Mouse (Mus musculus) embryonic facial prominence, embryonic 15.5 days (tissue): ENCODE measurements at regions not wholly inside any gene's neighbourhood (a gene's known extent, or its start where the extent isn't known, plus 50 kb on each side); places are given as distances from the start of the nearest gene placed in this dataset.
A peak's percentile ranks its signal among the peaks of the same experiment; 100 is the strongest.

Experiments used
- ATAC-seq: fragments of 200-750 bp; cut with Nextera tagmentation; 2 replicates; pipeline ENCODE4 v1.8.0; 2017; ENCODE audit warnings: low read depth, moderate TSS enrichment; ENCODE audit not compliant: insufficient number of reproducible peaks, low FRiP score, low TSS enrichment
- H3K27ac ChIP-seq: fragments of 300-500 bp; sonication (generic); replicated peaks from 2 replicates; pipeline ENCODE4 v1.5.1; 2015; ENCODE audit warnings: mild to moderate bottlenecking, inconsistent platforms
- H3K27me3 ChIP-seq: fragments of 300-500 bp; sonication (generic); 2 replicates; pipeline ENCODE4 v1.6.1; 2015; ENCODE audit warnings: inconsistent platforms
- H3K36me3 ChIP-seq: fragments of 300-500 bp; sonication (generic); 2 replicates; pipeline ENCODE4 v1.6.1; 2015; ENCODE audit warnings: mild to moderate bottlenecking, inconsistent platforms
- H3K4me1 ChIP-seq: fragments of 300-500 bp; sonication (generic); 2 replicates; pipeline ENCODE4 v1.6.1; 2015; ENCODE audit warnings: inconsistent platforms
- H3K4me2 ChIP-seq: fragments of 300-500 bp; sonication (generic); replicated peaks from 2 replicates; pipeline ENCODE4 v1.6.1; 2015; ENCODE audit warnings: mild to moderate bottlenecking, inconsistent platforms
- H3K4me3 ChIP-seq: fragments of 300-500 bp; sonication (generic); replicated peaks from 2 replicates; pipeline ENCODE4 v1.5.1; 2015; ENCODE audit warnings: mild to moderate bottlenecking, inconsistent platforms
- H3K9ac ChIP-seq: fragments of 300-500 bp; sonication (generic); 2 replicates; pipeline ENCODE4 v1.6.1; 2015; ENCODE audit warnings: inconsistent platforms
- H3K9me3 ChIP-seq: fragments of 300-500 bp; sonication (generic); replicated peaks from 2 replicates; pipeline ENCODE4 v1.6.1; 2016; ENCODE audit warnings: inconsistent platforms
- WGBS: fragments of 180-500 bp; shearing (Covaris S2); methylation state at CpG from one replicate; pipeline ENCODE4 v1.1.7; 2015; 5-methylcytosine and 5-hydroxymethylcytosine counted together

DNA sequence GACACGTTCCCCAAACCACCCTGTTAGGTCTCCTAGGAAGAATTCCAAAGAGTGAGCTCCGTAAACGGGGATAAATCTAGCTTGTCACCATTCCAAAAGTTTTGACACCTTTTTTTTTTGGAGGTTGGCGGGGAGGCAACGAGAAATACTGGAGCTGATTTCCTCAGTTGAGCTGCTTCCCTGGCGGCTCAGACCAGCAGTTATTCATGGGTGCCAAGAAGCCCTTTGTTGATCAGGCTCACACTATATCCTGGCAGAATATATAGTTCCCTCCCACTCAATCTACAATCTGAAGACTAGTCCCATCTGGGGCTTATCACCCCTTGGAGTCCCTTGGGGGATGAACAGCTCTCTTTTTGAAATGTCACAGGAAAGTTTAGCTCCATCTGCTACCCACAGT lies 77.5 kb upstream of the Tiam2 start:
- Histone ChIP-seq H3K4me3 (no peak overlapping the region), H3K4me1 (peaks cover 5% of the 10 kb centered on the region; the same call in 1 of the 2 replicates), H3K4me2 (no peak overlapping the region), H3K9me3 (no peaks in the 10 kb centered on the region), H3K27me3 (no peaks in the 10 kb centered on the region), H3K9ac (no peak overlapping the region), H3K27ac (no peak overlapping the region), H3K36me3 (no peaks in the 10 kb centered on the region)
- no peak for ATAC-seq
- WGBS: 73% methylated on average over 6 of the region's 6 CpGs

DNA sequence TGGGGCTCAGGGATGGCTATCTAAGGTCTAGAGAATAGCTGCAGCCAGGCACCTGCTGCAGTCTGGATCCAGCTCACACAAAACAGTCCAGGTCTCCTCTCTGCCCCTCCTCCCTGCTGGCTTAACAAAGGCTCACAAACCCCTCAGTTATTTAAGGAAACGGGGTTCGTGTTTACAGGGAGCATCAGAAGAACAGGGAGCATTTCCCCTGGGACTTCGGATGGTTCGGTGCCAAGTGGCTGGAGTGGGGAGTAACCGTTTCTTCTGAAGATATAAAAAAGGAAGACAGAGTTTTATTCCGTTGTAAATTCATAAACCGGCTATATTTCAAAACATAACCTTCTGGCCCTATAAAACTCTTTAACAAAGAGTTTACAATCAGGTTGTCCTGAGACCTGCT lies 77.1 kb upstream of the Tiam2 start:
- Histone ChIP-seq H3K27ac (no peak overlapping the region), H3K4me3 (no peak overlapping the region), H3K9ac (no peak overlapping the region), H3K27me3 (no peaks in the 10 kb centered on the region), H3K4me1 (peaks cover 5% of the 10 kb centered on the region; the same call in 1 of the 2 replicates), H3K4me2 (no peak overlapping the region), H3K9me3 (no peaks in the 10 kb centered on the region), H3K36me3 (no peaks in the 10 kb centered on the region)
- ATAC-seq: no peak
- 78% methylated on average over 7 of the region's 7 CpGs for WGBS

DNA sequence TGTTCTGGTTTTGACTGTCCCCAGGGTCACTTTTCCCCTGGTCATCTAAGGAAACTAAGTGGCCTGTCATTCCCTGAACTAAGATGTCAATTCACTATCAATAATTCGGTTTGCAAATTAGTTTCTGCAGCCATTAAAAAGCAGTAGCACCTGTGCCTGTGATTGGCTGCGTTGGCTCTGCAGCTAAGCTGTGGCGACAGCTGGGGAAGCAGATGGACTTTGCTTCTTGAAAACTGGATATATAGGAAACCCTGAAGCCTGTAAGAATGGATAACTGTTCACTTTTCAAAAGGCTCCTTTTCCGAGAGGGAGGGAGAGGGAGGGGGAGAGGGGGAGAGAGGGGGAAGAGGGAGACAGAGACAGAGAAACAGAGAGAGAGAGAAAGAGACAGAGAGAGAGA lies 75.2 kb upstream of the Tiam2 start:
- no peaks in the 10 kb centered on the region for H3K27me3 ChIP-seq
- 86% methylated on average over 4 of the region's 4 CpGs for WGBS
- no peak overlapping the region for H3K9ac ChIP-seq
- ATAC-seq: no peak
- H3K36me3 ChIP-seq: 0 out of 2 replicates have a peak, but pooled peaks cover under 1% of the 10 kb centered on the region
- no peak overlapping the region for H3K4me2 ChIP-seq
- no peaks in the 10 kb centered on the region for H3K9me3 ChIP-seq
- H3K4me1 ChIP-seq: peaks cover 5% of the 10 kb centered on the region; the same call in 1 of the 2 replicates
- no peak overlapping the region for H3K4me3 ChIP-seq
- H3K27ac ChIP-seq: no peak overlapping the region

DNA sequence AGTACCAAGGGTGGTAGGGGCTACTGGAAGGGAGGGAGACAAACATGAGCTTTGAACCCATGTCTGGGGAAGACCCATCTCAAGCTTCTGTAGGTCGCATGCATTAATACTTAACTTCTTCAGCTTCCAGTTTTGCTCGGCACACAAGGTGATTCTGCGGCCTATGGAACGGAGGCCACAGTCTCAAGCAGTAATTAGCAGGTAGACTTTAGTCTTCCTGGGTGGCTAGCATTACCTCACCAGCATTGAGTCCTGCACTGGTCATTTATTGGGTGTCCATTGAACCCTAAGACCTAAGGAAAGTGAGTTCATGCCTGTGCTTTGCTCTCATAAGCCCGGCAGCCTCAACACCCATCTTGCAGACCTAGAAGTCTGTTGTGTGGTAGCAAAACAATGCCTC lies 74.4 kb upstream of the Tiam2 start:
- Histone ChIP-seq H3K4me1 (no peaks in the 10 kb centered on the region), H3K36me3 (0 out of 2 replicates have a peak, but pooled peaks cover 4% of the 10 kb centered on the region), H3K9ac (no peak overlapping the region), H3K27me3 (no peaks in the 10 kb centered on the region), H3K9me3 (no peaks in the 10 kb centered on the region), H3K27ac (no peak overlapping the region), H3K4me2 (no peak overlapping the region), H3K4me3 (no peak overlapping the region)
- 89% methylated on average over 5 of the region's 5 CpGs for WGBS
- no peak for ATAC-seq

DNA sequence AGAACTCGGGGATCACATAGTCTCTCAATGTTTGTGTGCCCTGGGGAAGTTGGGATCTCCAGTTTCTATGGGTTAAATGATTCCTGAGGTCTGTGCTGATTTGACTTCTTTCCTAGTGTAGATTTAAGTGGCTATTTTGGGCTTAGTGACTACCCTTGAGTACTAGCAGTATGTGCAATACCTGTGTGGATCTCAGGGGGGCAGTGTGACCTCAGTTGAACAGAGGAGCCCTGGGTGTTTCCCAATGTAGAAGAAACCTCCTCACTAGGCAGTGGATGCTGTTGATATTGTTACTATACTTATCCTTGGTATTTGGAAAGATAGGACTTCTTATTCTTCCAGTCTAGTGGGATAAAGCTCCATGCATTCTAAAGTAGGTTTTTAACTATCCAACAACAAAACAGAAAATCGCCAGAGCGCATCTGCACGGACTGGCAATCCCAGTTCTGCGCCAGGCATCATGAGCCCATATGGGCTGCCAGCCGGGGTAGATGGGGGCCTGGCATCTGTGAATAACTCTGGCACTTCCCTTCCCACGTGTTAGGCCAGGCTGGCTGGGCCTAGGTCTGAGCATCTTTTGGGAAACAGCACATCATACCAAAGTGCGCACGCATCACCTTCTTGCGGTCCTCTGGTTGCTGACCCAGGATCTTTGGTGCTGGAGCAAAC lies 72.7 kb upstream of the Tiam2 start:
- Histone ChIP-seq H3K36me3 (0 out of 2 replicates have a peak, but pooled peaks cover 4% of the 10 kb centered on the region), H3K4me1 (no peaks in the 10 kb centered on the region), H3K4me3 (no peak overlapping the region), H3K9me3 (no peaks in the 10 kb centered on the region), H3K27me3 (no peaks in the 10 kb centered on the region), H3K9ac (no peak overlapping the region), H3K27ac (no peak overlapping the region), H3K4me2 (no peak overlapping the region)
- WGBS: 82% methylated on average over 10 of the region's 10 CpGs
- no peak for ATAC-seq

DNA sequence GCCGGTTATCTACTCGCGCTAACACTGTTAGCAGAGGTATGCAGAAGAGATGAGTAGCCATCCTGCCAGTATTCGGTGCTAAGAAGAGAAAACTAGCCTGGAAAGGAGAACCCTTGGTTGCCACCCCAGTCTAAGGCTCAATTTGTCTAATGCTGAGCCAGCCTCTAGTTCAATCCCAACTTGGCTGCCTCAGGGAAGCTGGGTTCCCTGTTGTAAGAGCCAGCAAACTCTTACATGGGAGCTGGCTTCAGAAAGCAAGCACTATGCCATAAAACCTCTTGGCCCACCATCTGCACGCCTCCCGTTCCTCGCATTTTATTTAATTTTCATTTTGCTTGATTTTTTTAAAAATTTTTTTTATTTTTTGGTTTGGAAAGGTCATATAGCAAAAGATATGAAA lies 69.6 kb upstream of the Tiam2 start:
- no peaks in the 10 kb centered on the region for H3K4me1 ChIP-seq
- WGBS: 95% methylated on average over 7 of the region's 7 CpGs
- no peaks in the 10 kb centered on the region for H3K27me3 ChIP-seq

DNA sequence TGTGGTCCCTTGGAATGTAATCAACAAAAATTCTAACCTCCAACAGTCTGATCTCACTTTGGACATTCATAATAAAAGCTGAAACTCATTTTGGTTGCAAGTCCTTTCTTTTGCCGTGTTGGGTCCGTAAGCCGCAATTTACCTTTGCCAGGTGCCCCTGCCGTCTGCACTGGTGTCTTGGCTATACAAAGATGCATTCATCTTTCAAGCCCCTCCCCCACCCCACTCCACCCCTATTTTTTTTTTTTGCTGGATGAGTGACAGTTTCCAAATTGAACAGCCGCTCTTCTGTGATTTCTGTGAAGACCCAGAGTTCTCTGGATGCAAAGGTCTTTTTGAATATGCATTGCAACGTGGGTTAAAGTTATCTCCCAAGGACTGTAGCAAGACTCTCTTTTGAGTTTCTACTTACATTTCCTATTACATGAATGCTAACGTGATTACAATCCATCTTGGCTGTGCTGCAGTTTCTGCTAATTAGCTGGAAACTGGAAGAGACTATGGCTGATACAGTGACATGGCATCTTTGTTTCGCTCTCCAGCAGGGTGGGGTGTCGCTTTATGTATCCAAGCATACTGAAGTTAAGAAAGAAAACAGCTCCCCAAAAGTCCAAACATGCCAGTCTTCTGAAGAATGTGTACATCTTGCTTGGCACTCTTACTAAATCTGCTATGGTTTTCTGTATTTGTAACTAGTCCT lies 67.4 kb upstream of the Tiam2 start:
- Histone ChIP-seq H3K27me3 (no peaks in the 10 kb centered on the region), H3K9ac (no peak overlapping the region), H3K27ac (no peak overlapping the region), H3K4me3 (no peak overlapping the region), H3K4me1 (no peaks in the 10 kb centered on the region), H3K4me2 (no peak overlapping the region), H3K36me3 (0 out of 2 replicates have a peak, but pooled peaks cover 4% of the 10 kb centered on the region), H3K9me3 (no peaks in the 10 kb centered on the region)
- ATAC-seq: no peak
- 64% methylated on average over 9 of the region's 9 CpGs for WGBS

More for the DNA sequence above, 69.6 kb upstream of the Tiam2 start:
- no peaks in the 10 kb centered on the region for H3K9me3 ChIP-seq
- ATAC-seq: no peak
- no peak overlapping the region for H3K27ac ChIP-seq
- H3K4me3 ChIP-seq: no peak overlapping the region
- H3K36me3 ChIP-seq: 0 out of 2 replicates have a peak, but pooled peaks cover 4% of the 10 kb centered on the region
- H3K9ac ChIP-seq: no peak overlapping the region
- H3K4me2 ChIP-seq: no peak overlapping the region

DNA sequence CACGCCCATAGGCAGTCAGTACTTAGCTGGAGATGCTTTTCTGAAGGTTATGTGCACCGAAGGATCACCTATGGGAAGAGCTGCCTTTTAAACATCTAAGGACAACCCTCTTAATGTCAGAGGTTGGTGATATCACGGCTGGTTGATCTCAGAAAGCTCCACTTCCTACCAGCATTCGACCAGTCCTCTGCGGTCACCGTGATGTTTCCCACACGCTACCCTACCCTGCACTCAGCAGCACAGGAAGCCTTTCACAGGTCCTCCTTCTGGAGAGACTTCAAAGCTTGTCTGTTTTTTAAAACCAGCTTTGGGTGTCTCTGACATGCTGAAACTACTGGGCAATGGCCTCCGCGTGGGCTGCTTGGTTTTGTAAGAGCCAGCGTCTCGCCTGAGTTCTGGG lies 65.6 kb upstream of the Tiam2 start:
- Histone ChIP-seq H3K9me3 (no peaks in the 10 kb centered on the region), H3K4me2 (no peak overlapping the region), H3K4me1 (no peaks in the 10 kb centered on the region), H3K4me3 (no peak overlapping the region), H3K27ac (no peak overlapping the region), H3K36me3 (0 out of 2 replicates have a peak, but pooled peaks cover 4% of the 10 kb centered on the region), H3K27me3 (no peaks in the 10 kb centered on the region), H3K9ac (no peak overlapping the region)
- ATAC-seq: no peak
- WGBS: 91% methylated on average over 11 of the region's 11 CpGs

DNA sequence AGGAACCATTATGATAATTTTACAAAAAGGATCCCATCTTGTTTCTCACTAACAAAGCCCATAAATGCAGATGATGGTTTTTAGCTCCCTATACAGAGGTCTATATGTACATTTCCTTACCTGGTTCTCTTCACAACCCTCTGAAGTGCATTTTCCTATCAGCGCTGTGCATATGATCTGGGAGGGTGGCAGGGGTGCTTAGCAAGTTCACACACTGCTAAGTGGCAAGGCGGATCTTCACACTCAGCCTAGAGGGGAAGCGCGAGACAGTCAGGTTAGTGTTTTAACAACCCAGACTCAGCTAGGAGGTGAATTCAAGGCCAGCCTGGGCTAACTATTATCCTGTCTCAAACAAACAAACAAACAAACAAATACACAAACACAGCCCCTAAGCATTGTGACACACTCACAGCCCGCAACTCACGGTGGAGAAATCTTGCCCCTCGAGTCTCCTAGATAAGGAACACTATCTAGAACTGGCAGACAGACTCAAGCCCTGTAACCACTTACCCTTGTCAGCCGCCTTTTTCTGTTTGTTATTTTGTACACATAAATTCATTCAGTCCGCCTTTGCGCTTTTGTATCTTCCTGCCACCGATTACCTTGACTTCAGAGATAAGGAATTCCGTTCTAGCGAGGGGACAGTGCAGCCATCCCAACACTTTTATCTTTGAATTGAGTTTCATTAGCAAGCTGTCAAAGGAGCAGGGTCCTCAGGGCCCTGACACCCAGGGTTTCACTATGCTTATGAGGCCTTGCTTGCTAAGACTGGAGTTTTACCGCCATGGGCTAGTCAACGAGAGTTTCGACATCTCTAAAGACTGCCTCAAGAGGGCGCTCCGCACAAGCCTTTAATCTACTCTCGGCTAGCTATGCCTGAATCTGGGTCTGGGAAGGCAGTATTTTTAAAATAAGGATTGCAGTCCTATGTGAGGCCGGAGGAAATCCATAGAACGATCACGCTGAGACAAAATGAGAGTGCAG lies 53.0 kb upstream of the Tiam2 start:
- ATAC-seq: peak; percentile 75; the same call in 1 of the 2 replicates
- no peak overlapping the region for H3K4me3 ChIP-seq
- 47% methylated on average over 22 of the region's 22 CpGs for WGBS

DNA sequence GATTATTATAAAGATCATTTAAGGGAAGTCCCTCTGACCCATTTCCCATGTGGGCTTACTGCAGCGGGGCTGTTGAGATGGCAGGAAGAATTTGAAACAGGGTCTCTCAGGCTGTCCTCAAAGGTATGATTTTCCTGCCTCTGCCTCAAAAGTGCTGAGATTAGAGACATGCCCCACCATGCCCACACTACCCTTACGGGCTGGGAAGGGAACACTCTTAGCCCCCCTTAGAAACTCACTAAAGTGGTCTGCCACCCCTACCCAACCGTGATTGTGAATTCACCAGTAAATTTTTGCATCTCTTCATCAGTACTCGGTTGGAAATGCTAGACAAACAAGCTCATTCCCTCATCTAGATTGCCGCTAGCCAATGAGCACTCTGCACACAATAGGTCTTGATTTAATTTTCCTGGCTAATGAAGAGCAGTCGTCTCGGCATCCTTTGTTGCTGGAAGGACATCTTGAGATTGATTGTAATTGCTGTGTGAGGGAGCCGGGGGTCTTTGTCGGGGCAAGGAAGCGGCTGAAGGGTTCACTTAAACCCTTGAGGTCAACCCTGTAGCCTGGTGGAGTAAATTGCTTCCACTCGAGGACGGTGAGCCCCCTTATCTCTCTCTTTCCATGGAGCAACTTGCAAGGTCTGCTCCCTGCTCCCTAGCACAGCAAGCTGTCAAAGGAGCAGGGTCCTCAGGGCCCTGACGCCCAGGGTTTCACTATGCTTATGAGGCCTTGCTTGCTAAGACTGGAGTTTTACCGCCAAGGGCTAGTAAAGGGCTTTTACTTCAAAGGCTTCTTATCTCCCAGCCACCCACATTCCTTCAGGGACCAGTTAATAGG lies 51.7 kb upstream of the Tiam2 start:
- Histone ChIP-seq H3K4me1 (peaks cover 13% of the 10 kb centered on the region), H3K4me3 (no peak overlapping the region), H3K9me3 (no peaks in the 10 kb centered on the region), H3K36me3 (no peaks in the 10 kb centered on the region), H3K27ac (0 out of 2 replicates have a peak overlapping the region, but pooled peaks have one; percentile 34), H3K9ac (no peak overlapping the region), H3K4me2 (no peak overlapping the region), H3K27me3 (no peaks in the 10 kb centered on the region)
- no peak for ATAC-seq
- WGBS: 25% methylated on average over 14 of the region's 14 CpGs

More for the DNA sequence above, 53.0 kb upstream of the Tiam2 start:
- Histone ChIP-seq H3K9ac (no peak overlapping the region), H3K27me3 (no peaks in the 10 kb centered on the region), H3K36me3 (no peaks in the 10 kb centered on the region), H3K9me3 (no peaks in the 10 kb centered on the region), H3K4me1 (peaks cover 10% of the 10 kb centered on the region), H3K4me2 (no peak overlapping the region), H3K27ac (no peak overlapping the region)
